Mouse (Mus musculus): ENCODE measurements around the gene Hivep1.
A peak's percentile ranks its signal among the peaks of the same experiment; 100 is the strongest.

The Hivep1 gene

GRCm38 (mm10) chr13:42051961-42052695 lies at the start of gene Hivep1:
Gene Hivep1 (plus strand): TSS chr13:42052021.
- no peak for DNase-seq (ENCODE audit: low spot score)

GRCm38 (mm10) chr13:42015484-42016045 lies 36.3 kb upstream of the Hivep1 start:
- DNase-seq (ENCODE audit: low spot score), result no peak

- no peak for DNase-seq (ENCODE audit: low spot score)
Observed at GRCm38 (mm10) chr13:42016218-42016617, 35.6 kb upstream of the Hivep1 start.

- no peak for DNase-seq (ENCODE audit: low spot score)
Observed at GRCm38 (mm10) chr13:42018356-42018755, 33.5 kb upstream of the Hivep1 start.

- DNase-seq (ENCODE audit: low spot score), result no peak
Observed at GRCm38 (mm10) chr13:42041203-42041602, 10.6 kb upstream of the Hivep1 start.

GRCm38 (mm10) chr13:42043431-42043830 lies 8.4 kb upstream of the Hivep1 start:
- no peak for DNase-seq (ENCODE audit: low spot score)

- peak; percentile 75 for DNase-seq (ENCODE audit: low spot score)
Observed at GRCm38 (mm10) chr13:42048991-42049773, 2.6 kb upstream of the Hivep1 start.

- DNase-seq (ENCODE audit: low spot score), result no peak
Observed at GRCm38 (mm10) chr13:42049774-42050125, 2.1 kb upstream of the Hivep1 start.

GRCm38 (mm10) chr13:42050160-42050559 lies 1.7 kb upstream of the Hivep1 start:
- DNase-seq (ENCODE audit: low spot score), result no peak

- DNase-seq (ENCODE audit: low spot score), result no peak
Observed at GRCm38 (mm10) chr13:42050880-42051201, 980 bp upstream of the Hivep1 start.

- peak; percentile 98 for DNase-seq (ENCODE audit: low spot score)
Observed at GRCm38 (mm10) chr13:42051202-42051906, 467 bp upstream of the Hivep1 start.

GRCm38 (mm10) chr13:42052696-42053541 lies 1.1 kb downstream of the Hivep1 start:
- DNase-seq (ENCODE audit: low spot score), result peak; percentile 63

- DNase-seq (ENCODE audit: low spot score), result no peak
Observed at GRCm38 (mm10) chr13:42053656-42054055, 1.8 kb downstream of the Hivep1 start.

GRCm38 (mm10) chr13:42054138-42054537 lies 2.3 kb downstream of the Hivep1 start:
- no peak for DNase-seq (ENCODE audit: low spot score)

- no peak for DNase-seq (ENCODE audit: low spot score)
Observed at GRCm38 (mm10) chr13:42056712-42057332, 5.0 kb downstream of the Hivep1 start.

GRCm38 (mm10) chr13:42060846-42061630 lies 9.2 kb downstream of the Hivep1 start:
- DNase-seq (ENCODE audit: low spot score), result no peak

GRCm38 (mm10) chr13:42064257-42064656 lies 12.4 kb downstream of the Hivep1 start:
- DNase-seq (ENCODE audit: low spot score), result no peak

- DNase-seq (ENCODE audit: low spot score), result no peak
Observed at GRCm38 (mm10) chr13:42070236-42070635, 18.4 kb downstream of the Hivep1 start.

GRCm38 (mm10) chr13:42071011-42071410 lies 19.2 kb downstream of the Hivep1 start:
- DNase-seq (ENCODE audit: low spot score), result no peak

- DNase-seq (ENCODE audit: low spot score), result no peak
Observed at GRCm38 (mm10) chr13:42073285-42073684, 21.5 kb downstream of the Hivep1 start.
